Mouse (Mus musculus): ENCODE measurements around the gene Phpt1. TPM values are rescaled to one million over a fixed set of nuclear protein-coding genes. Genes with fewer than 3 reads are reported as not detected.

Gene Phpt1
- polyA plus RNA-seq, 1 experiment from 2014 or later: 159 TPM

- H3K4me3 ChIP-seq (ENCODE audit: low read depth, low read length): 0 out of 2 replicates have a peak overlapping the region, but pooled peaks have one; percentile 0
- H3K27me3 ChIP-seq (ENCODE audit: control insufficient read depth, insufficient read depth, low read length): peaks cover 57% of the 10 kb centered on the region
- 6% methylated on average over 77 of the region's 77 CpGs for WGBS
- DNase-seq (ENCODE audit: low spot score, missing footprints) (peak; percentile 95), ATAC-seq (ENCODE audit: low FRiP score) (no peak)
- no peak overlapping the region for H3K4me2 ChIP-seq
- no peaks in the 10 kb centered on the region for H3K9me3 ChIP-seq (ENCODE audit: control insufficient read depth, low read length)
- no peak overlapping the region for H3K27ac ChIP-seq (ENCODE audit: low read depth, low read length)
- H3K9ac ChIP-seq (ENCODE audit: low read length): no peak overlapping the region
- H3K36me3 ChIP-seq (ENCODE audit: control insufficient read depth, insufficient read depth, low read length): 0 out of 2 replicates have a peak, but pooled peaks cover under 1% of the 10 kb centered on the region
- H3K4me1 ChIP-seq (ENCODE audit: control insufficient read depth, insufficient read depth, low read length): peaks cover 24% of the 10 kb centered on the region
Observed at GRCm38 (mm10) chr2:25578796-25579736, 4.0 kb upstream of the Phpt1 start.

DNA sequence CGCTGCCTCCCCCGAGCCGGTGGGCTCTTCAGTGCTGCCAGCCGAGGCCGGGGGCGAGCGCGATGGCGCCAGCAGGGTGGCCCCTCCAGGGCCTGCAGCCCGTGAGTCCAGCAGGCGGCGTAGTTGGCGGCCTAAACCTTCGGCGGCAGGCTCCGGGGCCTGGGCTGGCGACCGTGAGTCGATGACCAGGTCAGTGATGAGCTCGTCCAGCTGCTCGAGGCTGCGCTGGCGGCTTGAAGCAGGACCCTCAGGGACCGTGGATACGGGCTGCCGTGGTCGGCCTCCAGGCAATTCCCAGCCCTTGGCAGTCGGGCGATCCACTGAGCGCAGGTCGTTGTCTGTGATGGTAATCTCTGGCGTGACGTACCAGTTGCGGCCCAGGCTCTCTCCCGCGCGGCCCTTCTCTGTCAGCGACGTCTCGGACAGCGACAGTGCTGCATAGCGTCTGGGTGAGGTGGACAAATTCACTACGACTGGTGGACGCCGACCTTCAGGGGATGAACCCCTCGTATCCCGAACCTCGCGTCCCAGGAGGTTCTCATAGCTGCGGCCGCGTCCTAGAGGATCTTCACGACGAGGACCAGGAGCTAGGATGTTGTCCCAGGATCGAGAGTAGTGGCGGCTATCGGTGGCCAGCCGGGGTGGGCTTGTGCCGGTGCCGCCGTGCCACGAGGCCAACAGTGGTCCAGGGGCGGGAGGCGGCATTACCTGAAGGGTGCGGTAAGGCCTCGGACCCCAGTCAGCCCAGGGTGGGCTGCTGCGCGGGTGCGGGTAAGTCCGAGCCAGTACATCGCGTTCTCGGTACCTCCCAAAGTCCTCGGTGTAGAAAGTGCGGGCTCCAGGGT, 3.1 kb upstream of the Phpt1 start:
- peak; percentile 95 for DNase-seq (ENCODE audit: low spot score, missing footprints)
- Histone ChIP-seq H3K9me3 (ENCODE audit: control insufficient read depth, low read length) (no peaks in the 10 kb centered on the region), H3K27ac (ENCODE audit: low read depth, low read length) (no peak overlapping the region), H3K36me3 (ENCODE audit: control insufficient read depth, insufficient read depth, low read length) (no peaks in the 10 kb centered on the region), H3K4me1 (ENCODE audit: control insufficient read depth, insufficient read depth, low read length) (peaks cover 28% of the 10 kb centered on the region), H3K4me3 (ENCODE audit: low read depth, low read length) (peak overlapping the region; percentile 25), H3K9ac (ENCODE audit: low read length) (no peak overlapping the region), H3K4me2 (peak overlapping the region; percentile 41), H3K27me3 (ENCODE audit: control insufficient read depth, insufficient read depth, low read length) (peaks cover 57% of the 10 kb centered on the region)
- 5% methylated on average over 75 of the region's 75 CpGs for WGBS
- no peak for ATAC-seq (ENCODE audit: low FRiP score)

- DNase-seq (ENCODE audit: low spot score, missing footprints) (peak; percentile 90), ATAC-seq (ENCODE audit: low FRiP score) (no peak)
- Histone ChIP-seq H3K36me3 (ENCODE audit: control insufficient read depth, insufficient read depth, low read length) (no peaks in the 10 kb centered on the region), H3K27ac (ENCODE audit: low read depth, low read length) (no peak overlapping the region), H3K4me3 (ENCODE audit: low read depth, low read length) (peak overlapping the region; percentile 25), H3K9me3 (ENCODE audit: control insufficient read depth, low read length) (no peaks in the 10 kb centered on the region), H3K9ac (ENCODE audit: low read length) (no peak overlapping the region), H3K4me1 (ENCODE audit: control insufficient read depth, insufficient read depth, low read length) (peaks cover 26% of the 10 kb centered on the region), H3K27me3 (ENCODE audit: control insufficient read depth, insufficient read depth, low read length) (peaks cover 57% of the 10 kb centered on the region), H3K4me2 (peak overlapping the region; percentile 41)
- WGBS: 13% methylated on average over 92 of the region's 92 CpGs
Observed at GRCm38 (mm10) chr2:25576965-25577891, 2.2 kb upstream of the Phpt1 start.

GRCm38 (mm10) chr2:25576028-25576850, 1.2 kb upstream of the Phpt1 start:
- Histone ChIP-seq H3K4me1 (ENCODE audit: control insufficient read depth, insufficient read depth, low read length) (peaks cover 23% of the 10 kb centered on the region), H3K4me2 (no peak overlapping the region; the same call in 1 of the 2 replicates), H3K27me3 (ENCODE audit: control insufficient read depth, insufficient read depth, low read length) (peaks cover 55% of the 10 kb centered on the region), H3K27ac (ENCODE audit: low read depth, low read length) (no peak overlapping the region), H3K4me3 (ENCODE audit: low read depth, low read length) (no peak overlapping the region), H3K9ac (ENCODE audit: low read length) (no peak overlapping the region), H3K9me3 (ENCODE audit: control insufficient read depth, low read length) (no peaks in the 10 kb centered on the region), H3K36me3 (ENCODE audit: control insufficient read depth, insufficient read depth, low read length) (no peaks in the 10 kb centered on the region)
- ATAC-seq (ENCODE audit: low FRiP score): no peak
- WGBS: 67% methylated on average over 16 of the region's 16 CpGs
- DNase-seq (ENCODE audit: low spot score, missing footprints): no peak

DNA sequence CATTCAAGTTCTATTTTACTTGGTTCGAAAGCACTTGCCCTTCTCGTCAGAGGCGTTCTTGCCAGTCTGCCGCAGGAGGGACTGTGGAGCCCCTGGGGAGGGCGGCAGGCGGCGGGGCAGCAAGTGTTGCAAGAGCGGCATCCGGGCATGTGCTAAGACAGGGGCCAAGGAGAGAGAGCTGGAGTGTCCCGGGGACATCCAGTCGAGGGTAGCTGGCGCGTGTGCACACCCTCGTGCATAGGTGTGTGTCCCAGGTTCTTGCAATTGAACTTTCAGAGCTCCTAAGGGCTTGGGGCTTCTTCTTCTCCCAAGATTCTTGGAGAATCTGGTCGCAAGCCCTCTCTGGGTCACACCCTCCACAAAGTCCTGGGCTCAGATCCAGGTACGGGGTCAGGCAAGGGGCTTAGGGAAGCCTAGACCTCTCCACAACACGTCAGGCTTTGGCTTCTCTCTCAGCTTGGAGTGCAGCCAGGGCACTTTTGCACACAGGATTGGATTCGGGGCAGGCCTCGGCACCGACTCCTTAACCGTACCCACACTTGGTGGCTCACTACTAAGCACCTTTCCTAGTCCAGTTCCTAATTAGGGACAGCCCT, 506 bp upstream of the Phpt1 start:
- H3K9me3 ChIP-seq (ENCODE audit: control insufficient read depth, low read length): no peaks in the 10 kb centered on the region

DNA sequence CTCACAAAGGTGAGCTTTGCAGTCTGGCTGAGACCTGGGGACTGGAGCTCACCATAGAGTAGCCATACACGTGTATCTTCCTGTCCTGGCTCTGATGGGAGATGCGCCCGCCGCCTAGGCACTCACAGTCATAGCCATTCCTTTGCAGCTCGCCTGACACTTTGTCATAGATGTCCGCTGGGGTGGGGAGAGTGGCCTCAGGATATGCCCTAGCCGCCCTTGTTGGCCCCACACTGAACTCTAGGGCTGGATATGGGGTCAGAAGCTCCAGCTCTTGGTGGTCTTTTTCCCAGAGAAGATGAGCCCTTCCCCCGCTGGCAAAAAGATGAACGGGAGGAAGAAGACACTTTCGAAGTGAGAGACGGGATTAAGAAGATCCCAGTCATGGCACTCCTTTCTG, 888 bp downstream of the Phpt1 start:
- no peak for DNase-seq (ENCODE audit: low spot score, missing footprints)

More for the DNA sequence above, 506 bp upstream of the Phpt1 start:
- peak overlapping the region; percentile 57 for H3K9ac ChIP-seq (ENCODE audit: low read length)
- peaks cover 48% of the 10 kb centered on the region for H3K27me3 ChIP-seq (ENCODE audit: control insufficient read depth, insufficient read depth, low read length)
- peaks cover 21% of the 10 kb centered on the region for H3K4me1 ChIP-seq (ENCODE audit: control insufficient read depth, insufficient read depth, low read length)
- H3K36me3 ChIP-seq (ENCODE audit: control insufficient read depth, insufficient read depth, low read length): no peaks in the 10 kb centered on the region
- H3K4me3 ChIP-seq (ENCODE audit: low read depth, low read length): peak overlapping the region; percentile 47
- 20% methylated on average over 20 of the region's 21 CpGs for WGBS
- DNase-seq (ENCODE audit: low spot score, missing footprints): peak; percentile 95
- H3K4me2 ChIP-seq: peak overlapping the region; percentile 61
- H3K27ac ChIP-seq (ENCODE audit: low read depth, low read length): peak overlapping the region; percentile 49
- no peak for ATAC-seq (ENCODE audit: low FRiP score)

DNA sequence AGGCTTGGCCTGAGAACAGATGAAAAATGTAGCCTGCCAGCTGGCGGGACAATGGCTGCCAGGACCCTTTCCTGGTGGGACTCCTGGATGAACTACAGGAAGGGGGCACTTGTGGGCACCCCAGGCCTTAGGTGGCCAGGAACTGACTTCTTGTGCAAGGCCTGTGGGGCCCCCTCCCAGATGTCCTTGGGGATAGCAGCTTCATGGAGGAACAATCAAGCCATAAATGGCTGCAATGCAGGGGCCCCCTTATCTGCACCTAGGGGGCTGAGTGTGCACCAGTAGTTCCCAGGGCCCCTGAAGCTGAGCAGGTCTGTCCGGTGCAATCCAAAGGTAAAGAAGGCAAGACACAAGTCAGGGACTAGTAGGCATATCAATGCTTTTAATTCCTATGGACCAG, 2.0 kb downstream of the Phpt1 start:
- no peak overlapping the region for H3K9ac ChIP-seq (ENCODE audit: low read length)
- H3K36me3 ChIP-seq (ENCODE audit: control insufficient read depth, insufficient read depth, low read length): peaks cover 4% of the 10 kb centered on the region; the same call in 1 of the 2 replicates
- H3K9me3 ChIP-seq (ENCODE audit: control insufficient read depth, low read length): no peaks in the 10 kb centered on the region
- no peak for DNase-seq (ENCODE audit: low spot score, missing footprints)
- H3K4me3 ChIP-seq (ENCODE audit: low read depth, low read length): no peak overlapping the region
- H3K4me1 ChIP-seq (ENCODE audit: control insufficient read depth, insufficient read depth, low read length): peaks cover 18% of the 10 kb centered on the region
- H3K27ac ChIP-seq (ENCODE audit: low read depth, low read length): no peak overlapping the region
- H3K4me2 ChIP-seq: no peak overlapping the region
- WGBS: 90% methylated on average over 2 of the region's 2 CpGs
- ATAC-seq (ENCODE audit: low FRiP score): no peak
- H3K27me3 ChIP-seq (ENCODE audit: control insufficient read depth, insufficient read depth, low read length): peaks cover 23% of the 10 kb centered on the region

More for the DNA sequence above, 888 bp downstream of the Phpt1 start:
- 22% methylated on average over 11 of the region's 11 CpGs for WGBS
- peak overlapping the region; percentile 57 for H3K9ac ChIP-seq (ENCODE audit: low read length)
- peaks cover 4% of the 10 kb centered on the region; the same call in 1 of the 2 replicates for H3K36me3 ChIP-seq (ENCODE audit: control insufficient read depth, insufficient read depth, low read length)
- H3K27me3 ChIP-seq (ENCODE audit: control insufficient read depth, insufficient read depth, low read length): peaks cover 34% of the 10 kb centered on the region
- ATAC-seq (ENCODE audit: low FRiP score): no peak
- H3K9me3 ChIP-seq (ENCODE audit: control insufficient read depth, low read length): no peaks in the 10 kb centered on the region
- peak overlapping the region; percentile 47 for H3K4me3 ChIP-seq (ENCODE audit: low read depth, low read length)
- peaks cover 18% of the 10 kb centered on the region for H3K4me1 ChIP-seq (ENCODE audit: control insufficient read depth, insufficient read depth, low read length)
- no peak overlapping the region for H3K27ac ChIP-seq (ENCODE audit: low read depth, low read length)
- peak overlapping the region; percentile 88 for H3K4me2 ChIP-seq
